Mouse (Mus musculus) heart, embryonic 14.5 days (tissue): ENCODE data around the gene Gli2. TPM values are rescaled to one million over a fixed set of nuclear protein-coding genes. Genes with fewer than 3 reads are reported as not detected.

Experiments
- ATAC-seq: fragments of 200-750 bp; cut with Nextera tagmentation; 2 replicates; pipeline ENCODE4 v1.8.0; 2017; ENCODE audit warnings: low read depth, moderate TSS enrichment; ENCODE audit not compliant: insufficient number of reproducible peaks, insufficient read depth, low FRiP score
- H3K27ac ChIP-seq, 2 experiments: fragments of 200-500 bp in 1 of 2; fragments of 300-500 bp in 1 of 2; sonication (generic) in 1 of 2; replicated peaks in 1 of 2; 2 replicates each; pipeline ENCODE4 v1.5.1; 2012 to 2014; ENCODE audit warnings: low read depth in 2 of 2, low read length in 2 of 2, control low read depth in 1 of 2, mild to moderate bottlenecking in 1 of 2, mixed read lengths in 1 of 2; ENCODE audit not compliant: control insufficient read depth in 1 of 2, insufficient read depth in 1 of 2
- H3K27me3 ChIP-seq: fragments of 300-500 bp; sonication (generic); 2 replicates; pipeline ENCODE4 v1.6.1; 2014; ENCODE audit warnings: mild to moderate bottlenecking, low read length, control low read depth; ENCODE audit not compliant: control insufficient read depth, insufficient read depth
- H3K36me3 ChIP-seq: fragments of 300-500 bp; sonication (generic); 2 replicates; pipeline ENCODE4 v1.6.1; 2014; ENCODE audit warnings: mild to moderate bottlenecking, control low read depth, low read length, mixed read lengths; ENCODE audit not compliant: control insufficient read depth, insufficient read depth
- H3K4me1 ChIP-seq, 2 experiments: fragments of 200-500 bp in 1 of 2; fragments of 300-500 bp in 1 of 2; sonication (generic) in 1 of 2; 2 replicates each; pipeline ENCODE4 v1.6.1; 2012 to 2014; ENCODE audit warnings: low read length in 2 of 2, control low read depth in 1 of 2, mixed read lengths in 1 of 2; ENCODE audit not compliant: control insufficient read depth in 2 of 2, insufficient read depth in 2 of 2
- H3K4me2 ChIP-seq: fragments of 300-500 bp; sonication (generic); 2 replicates; pipeline ENCODE4 v1.6.1; 2014; ENCODE audit warnings: mild to moderate bottlenecking, low read length
- H3K4me3 ChIP-seq, 2 experiments: fragments of 200-500 bp in 1 of 2; fragments of 300-500 bp in 1 of 2; sonication (generic) in 1 of 2; 2 replicates each; pipeline ENCODE4 v1.5.1; 2012 to 2014; ENCODE audit warnings: low read length in 2 of 2, mild to moderate bottlenecking in 2 of 2, control low read depth in 1 of 2, low read depth in 1 of 2, moderate library complexity in 1 of 2; ENCODE audit not compliant: control insufficient read depth in 1 of 2, insufficient read depth in 1 of 2
- H3K9ac ChIP-seq: fragments of 300-500 bp; sonication (generic); 2 replicates; pipeline ENCODE4 v1.6.1; 2014; ENCODE audit warnings: mild to moderate bottlenecking, low read length
- H3K9me3 ChIP-seq: fragments of 300-500 bp; sonication (generic); 2 replicates; pipeline ENCODE4 v1.6.1; 2016; ENCODE audit warnings: low read length, control low read depth; ENCODE audit not compliant: control insufficient read depth
- WGBS: fragments of 180-500 bp; shearing (Covaris S2); extraction: QIAGEN DNeasy Blood & Tissue Kit; methylation state at CpG from one replicate; pipeline ENCODE4 v1.1.7; 2014; 5-methylcytosine and 5-hydroxymethylcytosine counted together
- polyA plus RNA-seq: library from polyadenylated mRNA; unstranded; fragments of >200 nt; fragmentation: Nextera tagmentation; extraction: Ambion mirVana; gene quantifications from 2 replicates; pipeline ENCODE4 v1.2.1, GENCODE M21; 2014

The Gli2 gene
- polyA plus RNA-seq, 1 experiment from 2014 or later = 3.9 TPM

GRCm38 (mm10) chr1:119082231-119082991 lies 29.0 kb upstream of the Gli2 start:
- 32% methylated on average over 12 of the region's 12 CpGs for WGBS
- no peak overlapping the region for H3K9ac ChIP-seq
- H3K27ac ChIP-seq = no peak overlapping the region
- H3K9me3 ChIP-seq = no peaks in the 10 kb centered on the region
- peaks cover 7% of the 10 kb centered on the region; the same call in 1 of the 2 replicates for H3K27me3 ChIP-seq
- H3K4me1 ChIP-seq = peaks cover 2 to 5% of the 10 kb centered on the region in 2 experiments; a peak in 3 of 4 replicates
- H3K4me2 ChIP-seq = no peak overlapping the region
- H3K4me3 ChIP-seq = no peak overlapping the region
- ATAC-seq = 0 out of 2 replicates have a peak, but pooled peaks have one; percentile 44
- no peaks in the 10 kb centered on the region for H3K36me3 ChIP-seq

GRCm38 (mm10) chr1:119077933-119078332 lies 24.5 kb upstream of the Gli2 start:
- no peaks in the 10 kb centered on the region for H3K36me3 ChIP-seq
- H3K27me3 ChIP-seq = peaks cover 21% of the 10 kb centered on the region
- H3K4me2 ChIP-seq = no peak overlapping the region
- no peak overlapping the region for H3K27ac ChIP-seq
- 83% methylated on average over 7 of the region's 7 CpGs for WGBS
- H3K9ac ChIP-seq = no peak overlapping the region
- no peak overlapping the region for H3K4me3 ChIP-seq
- no peaks in the 10 kb centered on the region for H3K9me3 ChIP-seq
- no peak for ATAC-seq
- peaks cover 0 to 4% of the 10 kb centered on the region in 2 experiments; a peak in 3 of 4 replicates for H3K4me1 ChIP-seq

GRCm38 (mm10) chr1:119076333-119076732 lies 22.9 kb upstream of the Gli2 start:
- 69% methylated on average over 4 of the region's 4 CpGs for WGBS
- H3K4me1 ChIP-seq = peaks cover 0 to 4% of the 10 kb centered on the region in 2 experiments; a peak in 3 of 4 replicates

GRCm38 (mm10) chr1:119075916-119076315 lies 22.5 kb upstream of the Gli2 start:
- Histone ChIP-seq H3K9ac (no peak overlapping the region), H3K9me3 (no peaks in the 10 kb centered on the region), H3K36me3 (no peaks in the 10 kb centered on the region), H3K27me3 (peaks cover 21% of the 10 kb centered on the region), H3K4me2 (no peak overlapping the region), H3K4me1 (peaks cover 0 to 4% of the 10 kb centered on the region in 2 experiments; a peak in 3 of 4 replicates), H3K27ac (no peak overlapping the region), H3K4me3 (no peak overlapping the region)
- 52% methylated on average over 3 of the region's 3 CpGs for WGBS
- no peak for ATAC-seq

More at GRCm38 (mm10) chr1:119076333-119076732, 22.9 kb upstream of the Gli2 start:
- no peak overlapping the region for H3K4me3 ChIP-seq
- peaks cover 21% of the 10 kb centered on the region for H3K27me3 ChIP-seq
- no peak overlapping the region for H3K9ac ChIP-seq
- no peak overlapping the region for H3K27ac ChIP-seq
- no peak for ATAC-seq
- H3K36me3 ChIP-seq = no peaks in the 10 kb centered on the region
- H3K4me2 ChIP-seq = no peak overlapping the region
- no peaks in the 10 kb centered on the region for H3K9me3 ChIP-seq

- no peaks in the 10 kb centered on the region for H3K36me3 ChIP-seq
- no peak overlapping the region for H3K4me2 ChIP-seq
- no peak overlapping the region for H3K9ac ChIP-seq
- H3K4me1 ChIP-seq = peaks cover 0 to 4% of the 10 kb centered on the region in 2 experiments; a peak in 3 of 4 replicates
- ATAC-seq = no peak
- no peak overlapping the region for H3K4me3 ChIP-seq
- no peak overlapping the region for H3K27ac ChIP-seq
- WGBS = 31% methylated on average over 7 of the region's 7 CpGs
- peaks cover 21% of the 10 kb centered on the region for H3K27me3 ChIP-seq
- H3K9me3 ChIP-seq = no peaks in the 10 kb centered on the region
Measured at GRCm38 (mm10) chr1:119075500-119075899, 22.1 kb upstream of the Gli2 start.

GRCm38 (mm10) chr1:119074910-119075309 lies 21.5 kb upstream of the Gli2 start:
- H3K4me3 ChIP-seq = no peak overlapping the region
- ATAC-seq = no peak
- H3K9me3 ChIP-seq = no peaks in the 10 kb centered on the region
- H3K27ac ChIP-seq = no peak overlapping the region
- no peaks in the 10 kb centered on the region for H3K36me3 ChIP-seq
- peaks cover 21% of the 10 kb centered on the region for H3K27me3 ChIP-seq
- no peak overlapping the region for H3K4me2 ChIP-seq
- peaks cover 0 to 4% of the 10 kb centered on the region in 2 experiments; a peak in 3 of 4 replicates for H3K4me1 ChIP-seq
- no peak overlapping the region for H3K9ac ChIP-seq
- 68% methylated on average over 6 of the region's 6 CpGs for WGBS

- WGBS = 85% methylated on average over 7 of the region's 7 CpGs
- no peak overlapping the region for H3K4me2 ChIP-seq
- no peak overlapping the region for H3K27ac ChIP-seq
- no peaks in the 10 kb centered on the region for H3K36me3 ChIP-seq
- H3K4me1 ChIP-seq = peaks cover 0 to 4% of the 10 kb centered on the region in 2 experiments; a peak in 3 of 4 replicates
- H3K9me3 ChIP-seq = no peaks in the 10 kb centered on the region
- H3K9ac ChIP-seq = no peak overlapping the region
- no peak for ATAC-seq
- H3K27me3 ChIP-seq = peaks cover 21% of the 10 kb centered on the region
- no peak overlapping the region for H3K4me3 ChIP-seq
Measured at GRCm38 (mm10) chr1:119073876-119074275, 20.5 kb upstream of the Gli2 start.
